Mouse (Mus musculus) embryonic fibroblast, embryonic 13.5 days (primary cell): ENCODE results near the gene Syk. TPM values are rescaled to one million over a fixed set of nuclear protein-coding genes. Genes with fewer than 3 reads are reported as not detected.

Source experiments
- H3K27ac ChIP-seq: 2 replicates; pipeline ENCODE4 v1.5.1; 2012; ENCODE audit warnings: low read length, control low read depth, inconsistent platforms; ENCODE audit not compliant: insufficient read depth
- H3K4me1 ChIP-seq: 2 replicates; pipeline ENCODE4 v1.6.1; 2011; ENCODE audit warnings: low read length; ENCODE audit not compliant: control insufficient read depth, insufficient read depth
- H3K4me3 ChIP-seq: 2 replicates; pipeline ENCODE4 v1.5.1; 2011; ENCODE audit warnings: mild to moderate bottlenecking, control low read depth, low read length; ENCODE audit not compliant: insufficient read depth
- CTCF ChIP-seq: IDR thresholded peaks from 2 replicates; pipeline ENCODE4 v1.5.1; 2011; ENCODE audit warnings: mild to moderate bottlenecking, control low read depth, low read length, moderate library complexity, borderline replicate concordance; ENCODE audit not compliant: insufficient read depth
- POLR2A ChIP-seq: IDR thresholded peaks from 2 replicates; pipeline ENCODE4 v1.6.1; 2011; ENCODE audit warnings: low read depth, mild to moderate bottlenecking, control low read depth, low read length, moderate library complexity
- polyA plus RNA-seq: library from polyadenylated mRNA; stranded (reverse); fragments of >200 nt; gene quantifications from 2 replicates; pipeline ENCODE4 v1.2.4, GENCODE M21; 2011; ENCODE audit warnings: low read depth; ENCODE audit not compliant: missing spikeins, insufficient read length

Gene Syk
- polyA plus RNA-seq, 1 experiment = 2.4 TPM

GRCm38 (mm10) chr13:52566188-52566760, 16.7 kb upstream of the Syk start:
- H3K4me1 ChIP-seq = peaks cover 2% of the 10 kb centered on the region
- TF ChIP-seq POLR2A = no peak
- no peak for TF ChIP-seq CTCF
- H3K27ac ChIP-seq = no peak overlapping the region
- no peak overlapping the region for H3K4me3 ChIP-seq

GRCm38 (mm10) chr13:52566777-52567176, 16.2 kb upstream of the Syk start:
- no peak overlapping the region for H3K4me3 ChIP-seq
- no peaks in the 10 kb centered on the region; the same call in none of the 2 replicates for H3K4me1 ChIP-seq
- H3K27ac ChIP-seq = no peak overlapping the region
- TF ChIP-seq CTCF = no peak
- TF ChIP-seq POLR2A = no peak

GRCm38 (mm10) chr13:52569194-52569769, 13.7 kb upstream of the Syk start:
- Histone ChIP-seq H3K4me1 (no peaks in the 10 kb centered on the region), H3K27ac (no peak overlapping the region), H3K4me3 (no peak overlapping the region)
- TF ChIP-seq POLR2A (no peak), CTCF (no peak)

- Histone ChIP-seq H3K4me1 (no peaks in the 10 kb centered on the region), H3K4me3 (no peak overlapping the region), H3K27ac (no peak overlapping the region)
- TF ChIP-seq CTCF (no peak), POLR2A (no peak)
Observed at GRCm38 (mm10) chr13:52570276-52570675, 12.7 kb upstream of the Syk start.

GRCm38 (mm10) chr13:52571591-52572384, 11.2 kb upstream of the Syk start:
- no peak overlapping the region for H3K27ac ChIP-seq
- no peaks in the 10 kb centered on the region for H3K4me1 ChIP-seq
- TF ChIP-seq POLR2A = no peak
- TF ChIP-seq CTCF = no peak
- no peak overlapping the region for H3K4me3 ChIP-seq

GRCm38 (mm10) chr13:52572451-52573446, 10.2 kb upstream of the Syk start:
- no peaks in the 10 kb centered on the region for H3K4me1 ChIP-seq
- H3K27ac ChIP-seq = no peak overlapping the region
- H3K4me3 ChIP-seq = no peak overlapping the region
- TF ChIP-seq POLR2A (no peak), CTCF (no peak)

GRCm38 (mm10) chr13:52574311-52574710, 8.7 kb upstream of the Syk start:
- no peaks in the 10 kb centered on the region for H3K4me1 ChIP-seq
- TF ChIP-seq CTCF (no peak), POLR2A (no peak)
- H3K27ac ChIP-seq = no peak overlapping the region
- H3K4me3 ChIP-seq = no peak overlapping the region

GRCm38 (mm10) chr13:52575483-52575882, 7.5 kb upstream of the Syk start:
- TF ChIP-seq POLR2A (no peak), CTCF (no peak)
- H3K4me1 ChIP-seq = no peaks in the 10 kb centered on the region
- no peak overlapping the region for H3K27ac ChIP-seq
- H3K4me3 ChIP-seq = no peak overlapping the region

GRCm38 (mm10) chr13:52576021-52576614, 6.9 kb upstream of the Syk start:
- Histone ChIP-seq H3K4me3 (no peak overlapping the region), H3K4me1 (no peaks in the 10 kb centered on the region), H3K27ac (no peak overlapping the region)
- TF ChIP-seq POLR2A (no peak), CTCF (no peak)
